Mouse (Mus musculus) embryonic facial prominence, embryonic 11.5 days (tissue): ENCODE measurements at regions not wholly inside any gene's neighbourhood (a gene's known extent, or its start where the extent isn't known, plus 50 kb on each side); places are given as distances from the start of the nearest gene placed in this dataset.

Experiments
- ATAC-seq: fragments of 200-750 bp; cut with Nextera tagmentation; replicated peaks from 2 replicates; pipeline ENCODE4 v1.8.0; 2017; ENCODE audit warnings: low read depth; ENCODE audit not compliant: insufficient number of reproducible peaks, low FRiP score, low TSS enrichment
- DNase-seq: peaks from one replicate; pipeline ENCODE4 v3.0.0-alpha.2; 2015; ENCODE audit warnings: low spot score
- H3K27ac ChIP-seq: fragments of 300-500 bp; sonication (generic); replicated peaks from 2 replicates; pipeline ENCODE4 v1.5.1; 2014; ENCODE audit warnings: mild to moderate bottlenecking, low read depth, low read length, control low read depth
- H3K27me3 ChIP-seq: fragments of 300-500 bp; sonication (generic); 2 replicates; pipeline ENCODE4 v1.6.1; 2014; ENCODE audit warnings: mild to moderate bottlenecking, low read length, moderate library complexity, mixed read lengths; ENCODE audit not compliant: control insufficient read depth, insufficient read depth
- H3K36me3 ChIP-seq: fragments of 300-500 bp; sonication (generic); replicated peaks from 2 replicates; pipeline ENCODE4 v1.6.1; 2014; ENCODE audit warnings: low read depth, mild to moderate bottlenecking, low read length, moderate library complexity, mixed read lengths; ENCODE audit not compliant: control insufficient read depth, insufficient read depth
- H3K4me1 ChIP-seq: fragments of 300-500 bp; sonication (generic); 2 replicates; pipeline ENCODE4 v1.6.1; 2014; ENCODE audit warnings: low read length, mixed read lengths; ENCODE audit not compliant: control insufficient read depth, insufficient read depth
- H3K4me2 ChIP-seq: fragments of 300-500 bp; sonication (generic); 2 replicates; pipeline ENCODE4 v1.6.1; 2014; ENCODE audit warnings: low read depth, mild to moderate bottlenecking, control low read depth, low read length, moderate library complexity
- H3K4me3 ChIP-seq: fragments of 300-500 bp; sonication (generic); 2 replicates; pipeline ENCODE4 v1.5.1; 2014; ENCODE audit warnings: low read depth, low read length, control low read depth
- H3K9ac ChIP-seq: fragments of 300-500 bp; sonication (generic); replicated peaks from 2 replicates; pipeline ENCODE4 v1.6.1; 2014; ENCODE audit warnings: mild to moderate bottlenecking, control low read depth, low read length
- H3K9me3 ChIP-seq: fragments of 300-500 bp; sonication (generic); replicated peaks from 2 replicates; pipeline ENCODE4 v1.6.1; 2016; ENCODE audit warnings: mild to moderate bottlenecking, low read length, inconsistent platforms, mixed read lengths; ENCODE audit not compliant: control insufficient read depth
- WGBS: fragments of 180-500 bp; shearing (Covaris S2); extraction: QIAGEN DNeasy Blood & Tissue Kit; methylation state at CpG from one replicate; pipeline ENCODE4 v1.1.7; 2014; 5-methylcytosine and 5-hydroxymethylcytosine counted together

GRCm38 (mm10) chr1:161670937-161671336 is 117.4 kb downstream of the Fasl start:
- WGBS, result 88% methylated on average over 5 of the region's 5 CpGs
- ATAC-seq (no peak), DNase-seq (no peak)
- Histone ChIP-seq H3K9me3 (no peaks in the 10 kb centered on the region), H3K4me2 (no peak overlapping the region), H3K27me3 (no peaks in the 10 kb centered on the region), H3K4me3 (no peak overlapping the region), H3K9ac (no peak overlapping the region), H3K36me3 (no peaks in the 10 kb centered on the region), H3K27ac (no peak overlapping the region), H3K4me1 (no peaks in the 10 kb centered on the region)

GRCm38 (mm10) chr1:161664321-161664720 is 124.0 kb downstream of the Fasl start:
- no peaks in the 10 kb centered on the region for H3K27me3 ChIP-seq
- ATAC-seq, result no peak
- 67% methylated on average over 3 of the region's 3 CpGs for WGBS
- no peak overlapping the region for H3K27ac ChIP-seq
- no peak overlapping the region for H3K4me2 ChIP-seq
- DNase-seq, result no peak
- no peak overlapping the region for H3K4me3 ChIP-seq
- H3K9me3 ChIP-seq, result no peaks in the 10 kb centered on the region
- H3K36me3 ChIP-seq, result no peaks in the 10 kb centered on the region
- no peaks in the 10 kb centered on the region for H3K4me1 ChIP-seq
- H3K9ac ChIP-seq, result no peak overlapping the region

- WGBS, result 68% methylated on average over 1 of the region's 1 CpGs
- no peaks in the 10 kb centered on the region for H3K27me3 ChIP-seq
- ATAC-seq, result no peak
These were observed 124.9 kb downstream of the Fasl start for GRCm38 (mm10) chr1:161663351-161663750.

GRCm38 (mm10) chr1:161662241-161662640 is 126.1 kb downstream of the Fasl start:
- no peak overlapping the region for H3K27ac ChIP-seq
- no peaks in the 10 kb centered on the region for H3K4me1 ChIP-seq
- no peaks in the 10 kb centered on the region for H3K9me3 ChIP-seq
- no peak for ATAC-seq
- no peak for DNase-seq
- WGBS, result 86% methylated on average over 2 of the region's 2 CpGs
- H3K4me3 ChIP-seq, result no peak overlapping the region
- H3K9ac ChIP-seq, result no peak overlapping the region
- H3K4me2 ChIP-seq, result no peak overlapping the region
- H3K36me3 ChIP-seq, result no peaks in the 10 kb centered on the region
- H3K27me3 ChIP-seq, result no peaks in the 10 kb centered on the region

More at GRCm38 (mm10) chr1:161663351-161663750, 124.9 kb downstream of the Fasl start:
- Histone ChIP-seq H3K9me3 (no peaks in the 10 kb centered on the region), H3K9ac (no peak overlapping the region), H3K4me3 (no peak overlapping the region), H3K36me3 (no peaks in the 10 kb centered on the region), H3K27ac (no peak overlapping the region), H3K4me2 (no peak overlapping the region), H3K4me1 (no peaks in the 10 kb centered on the region)
- no peak for DNase-seq

GRCm38 (mm10) chr1:161657511-161657910 is 130.8 kb downstream of the Fasl start:
- no peak overlapping the region for H3K9ac ChIP-seq
- ATAC-seq (no peak), DNase-seq (no peak)
- H3K4me2 ChIP-seq, result no peak overlapping the region
- no peaks in the 10 kb centered on the region for H3K27me3 ChIP-seq
- H3K36me3 ChIP-seq, result no peaks in the 10 kb centered on the region
- no peaks in the 10 kb centered on the region for H3K4me1 ChIP-seq
- H3K9me3 ChIP-seq, result no peaks in the 10 kb centered on the region
- no peak overlapping the region for H3K27ac ChIP-seq
- no peak overlapping the region for H3K4me3 ChIP-seq
- 71% methylated on average over 1 of the region's 1 CpGs for WGBS

GRCm38 (mm10) chr1:161649387-161649786 is 138.9 kb downstream of the Fasl start:
- no peak overlapping the region for H3K4me2 ChIP-seq
- 66% methylated on average over 2 of the region's 2 CpGs for whole genome bisulfite sequencing
- H3K27me3 ChIP-seq, result no peaks in the 10 kb centered on the region
- no peak overlapping the region for H3K9ac ChIP-seq
- no peaks in the 10 kb centered on the region for H3K9me3 ChIP-seq
- no peaks in the 10 kb centered on the region for H3K36me3 ChIP-seq
- H3K27ac ChIP-seq, result no peak overlapping the region
- no peak overlapping the region for H3K4me3 ChIP-seq
- no peaks in the 10 kb centered on the region for H3K4me1 ChIP-seq
- ATAC-seq (no peak), DNase-seq (no peak)

- ATAC-seq, result no peak
- H3K9ac ChIP-seq, result no peak overlapping the region
- H3K27ac ChIP-seq, result no peak overlapping the region
- no peaks in the 10 kb centered on the region for H3K36me3 ChIP-seq
- no peak overlapping the region for H3K4me2 ChIP-seq
- WGBS, result 81% methylated on average over 5 of the region's 5 CpGs
- H3K4me1 ChIP-seq, result no peaks in the 10 kb centered on the region
- H3K27me3 ChIP-seq, result no peaks in the 10 kb centered on the region
- DNase-seq, result no peak
- H3K4me3 ChIP-seq, result no peak overlapping the region
- H3K9me3 ChIP-seq, result no peaks in the 10 kb centered on the region
These were observed 137.6 kb downstream of the Tnfsf18 start for GRCm38 (mm10) chr1:161632098-161632497.

- ATAC-seq (no peak), DNase-seq (no peak)
- H3K4me3 ChIP-seq, result no peak overlapping the region
- no peaks in the 10 kb centered on the region for H3K36me3 ChIP-seq
- no peaks in the 10 kb centered on the region for H3K27me3 ChIP-seq
- no peaks in the 10 kb centered on the region for H3K4me1 ChIP-seq
- no peak overlapping the region for H3K4me2 ChIP-seq
- H3K27ac ChIP-seq, result no peak overlapping the region
- no peak overlapping the region for H3K9ac ChIP-seq
- WGBS, result 88% methylated on average over 6 of the region's 6 CpGs
- H3K9me3 ChIP-seq, result no peaks in the 10 kb centered on the region
These were observed 126.8 kb downstream of the Tnfsf18 start for GRCm38 (mm10) chr1:161621291-161621690.
